Mouse (Mus musculus) spleen, adult 18-20 months (tissue): Measurements from ENCODE around the gene Tnnt3.

Source experiments
- DNase-seq, 2 experiments: peaks; one replicate each; pipeline ENCODE4 v3.0.0; 2022; ENCODE audit warnings: mixed read lengths in 2 of 2

Gene Tnnt3

DNA sequence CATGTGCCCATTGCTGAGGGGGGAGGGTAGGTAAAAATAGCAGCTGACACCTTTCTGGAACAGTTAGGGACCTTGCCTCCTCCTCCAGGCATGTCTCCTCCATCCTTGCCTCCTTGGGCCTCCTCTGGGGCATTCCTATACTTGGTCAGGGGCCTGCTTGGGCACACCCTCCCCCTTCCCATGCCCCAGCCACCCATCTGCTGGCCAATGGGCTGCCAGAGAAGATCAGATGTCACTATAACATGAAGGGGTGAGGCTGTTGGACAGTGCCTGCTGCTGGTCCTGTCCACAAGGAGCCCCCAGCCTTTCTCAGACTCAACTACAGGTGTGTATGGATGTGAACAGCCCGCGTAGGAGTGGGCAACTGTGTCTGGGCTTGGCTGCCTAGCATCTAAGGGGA is at the start of gene Tnnt3:
Tnnt3 (plus strand) TSS at position 262 of the 400 bp plus-strand sequence.
- no peak for DNase-seq

GRCm38 (mm10) chr7:142449038-142449617 is 49.5 kb upstream of the Tnnt3 start:
- DNase-seq, result no peak

- no peak for DNase-seq
These were observed 43.9 kb upstream of the Tnnt3 start for GRCm38 (mm10) chr7:142454706-142455105.

DNA sequence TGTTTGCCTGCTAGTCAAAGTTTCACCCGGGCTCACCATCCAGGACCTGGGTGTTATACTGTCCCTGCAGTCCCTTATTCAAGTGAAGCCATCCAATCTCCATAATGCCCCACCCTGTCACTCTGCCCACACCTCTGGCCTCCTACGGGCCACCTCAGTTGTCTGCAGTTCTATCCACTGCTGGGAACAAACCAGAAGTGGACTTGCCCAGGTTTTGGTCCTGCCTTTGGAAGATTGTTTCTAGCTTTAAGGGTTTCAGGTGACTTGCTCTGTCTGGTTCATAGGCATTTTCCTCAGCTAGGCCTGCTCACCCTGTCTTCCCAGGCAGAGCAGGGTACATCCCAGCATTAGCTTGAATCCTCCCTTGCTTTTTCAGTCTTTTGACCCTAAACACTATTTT is 43.4 kb upstream of the Tnnt3 start:
- no peak for DNase-seq

DNA sequence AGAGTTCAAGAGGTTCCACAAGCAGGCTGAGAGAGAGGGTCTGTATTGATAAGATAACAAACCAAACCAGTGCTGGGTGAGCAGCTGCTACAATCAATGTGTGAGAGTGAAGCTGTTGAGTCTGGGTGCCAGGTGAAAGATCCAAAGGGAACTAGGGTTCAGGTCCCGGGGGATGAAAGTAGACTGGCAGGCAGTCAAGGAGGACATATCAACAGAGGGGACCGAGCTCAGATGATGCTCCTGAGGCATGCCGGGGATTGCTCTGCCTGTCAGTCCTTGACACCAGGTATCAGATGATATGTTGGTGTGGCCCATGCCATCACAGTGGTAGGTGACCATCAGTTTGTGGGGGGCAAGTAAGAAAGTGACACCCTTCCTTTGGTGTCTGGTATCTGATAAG is 41.8 kb upstream of the Tnnt3 start:
- peak in 1 of 2 experiments; percentile 4 for DNase-seq

DNA sequence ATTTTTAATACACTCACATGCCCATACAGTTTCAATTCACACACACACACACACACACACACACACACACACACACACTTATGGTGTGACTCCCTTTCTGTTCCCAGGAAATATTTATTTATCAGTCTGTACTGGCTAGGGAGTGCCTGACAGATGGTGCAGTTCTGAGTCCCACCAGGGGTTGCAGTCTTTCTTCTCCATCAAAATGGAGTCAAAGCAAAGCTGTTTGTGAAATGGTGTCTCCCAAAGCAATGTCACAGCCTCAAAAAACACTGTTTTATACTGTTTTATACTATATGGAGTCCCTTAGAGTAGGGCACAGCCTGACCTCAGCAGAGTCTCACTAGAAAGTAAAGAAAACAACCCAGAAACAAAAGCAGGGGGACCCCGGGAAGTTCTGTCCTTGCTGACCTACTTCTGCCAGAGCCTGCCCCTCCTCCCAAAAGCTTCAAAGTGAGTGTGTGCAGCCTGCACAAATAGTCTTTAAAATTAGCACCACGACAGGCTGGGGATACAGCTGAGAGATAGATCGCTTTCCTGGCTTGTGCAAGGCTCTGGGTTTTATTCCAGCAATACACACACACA is 41.3 kb upstream of the Tnnt3 start:
- no peak for DNase-seq

- DNase-seq, result no peak
These were observed 40.6 kb upstream of the Tnnt3 start for GRCm38 (mm10) chr7:142458026-142458425.

GRCm38 (mm10) chr7:142458676-142459298 is 39.8 kb upstream of the Tnnt3 start:
- DNase-seq, result no peak

DNA sequence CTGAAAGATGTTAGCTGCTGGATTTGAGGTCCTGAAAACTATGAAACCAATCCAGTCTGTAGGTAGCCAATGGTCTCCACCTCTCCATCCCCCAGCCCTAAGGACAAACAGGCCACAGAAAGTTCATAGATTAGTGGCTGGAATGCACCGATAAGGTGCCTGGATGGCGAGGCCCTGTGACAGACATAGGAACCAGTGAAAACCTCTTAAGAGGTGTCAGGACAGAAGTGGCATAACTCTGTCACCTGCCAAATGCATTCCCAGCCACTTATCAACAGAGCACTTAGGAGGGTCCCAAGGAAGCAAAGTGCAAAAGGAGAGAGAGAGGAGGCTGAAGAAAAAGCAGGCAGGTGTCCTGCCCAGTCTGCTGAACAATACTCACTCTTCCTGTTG is 39.3 kb upstream of the Tnnt3 start:
- DNase-seq, result no peak

- DNase-seq, result peak; percentile 44 to 53
These were observed 38.0 kb upstream of the Tnnt3 start, which contains the start of gene Lsp1 for GRCm38 (mm10) chr7:142460636-142461077. Lsp1 (plus strand) TSS chr7:142460809.

- DNase-seq, result peak in 1 of 2 experiments; percentile 29
These were observed 37.2 kb upstream of the Tnnt3 start for GRCm38 (mm10) chr7:142461446-142461845.

DNA sequence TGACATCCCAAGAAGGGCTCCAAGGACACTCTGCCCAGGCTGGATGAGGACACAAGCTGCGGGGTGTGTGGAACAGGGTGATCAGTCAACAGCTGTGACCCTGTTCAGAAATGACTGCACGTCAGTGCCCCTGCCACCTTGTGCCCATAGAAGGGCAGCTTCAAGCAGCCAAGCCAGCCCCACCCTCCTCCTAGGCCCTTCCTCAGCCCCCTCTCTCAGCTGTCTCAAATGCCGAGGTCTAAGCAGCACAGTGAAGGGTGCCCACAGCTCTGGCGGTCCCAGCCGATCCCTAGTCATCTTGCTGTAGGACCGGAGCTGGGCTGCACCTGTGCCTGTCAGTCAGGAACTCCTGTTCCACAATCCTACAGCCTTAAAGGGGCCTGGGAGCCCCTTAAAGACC is 36.4 kb upstream of the Tnnt3 start:
- peak in 1 of 2 experiments; percentile 12 for DNase-seq

- peak; percentile 19 to 34 for DNase-seq
These were observed 36.0 kb upstream of the Tnnt3 start for GRCm38 (mm10) chr7:142462594-142463078.

GRCm38 (mm10) chr7:142470171-142470691 is 28.4 kb upstream of the Tnnt3 start:
- no peak for DNase-seq

DNA sequence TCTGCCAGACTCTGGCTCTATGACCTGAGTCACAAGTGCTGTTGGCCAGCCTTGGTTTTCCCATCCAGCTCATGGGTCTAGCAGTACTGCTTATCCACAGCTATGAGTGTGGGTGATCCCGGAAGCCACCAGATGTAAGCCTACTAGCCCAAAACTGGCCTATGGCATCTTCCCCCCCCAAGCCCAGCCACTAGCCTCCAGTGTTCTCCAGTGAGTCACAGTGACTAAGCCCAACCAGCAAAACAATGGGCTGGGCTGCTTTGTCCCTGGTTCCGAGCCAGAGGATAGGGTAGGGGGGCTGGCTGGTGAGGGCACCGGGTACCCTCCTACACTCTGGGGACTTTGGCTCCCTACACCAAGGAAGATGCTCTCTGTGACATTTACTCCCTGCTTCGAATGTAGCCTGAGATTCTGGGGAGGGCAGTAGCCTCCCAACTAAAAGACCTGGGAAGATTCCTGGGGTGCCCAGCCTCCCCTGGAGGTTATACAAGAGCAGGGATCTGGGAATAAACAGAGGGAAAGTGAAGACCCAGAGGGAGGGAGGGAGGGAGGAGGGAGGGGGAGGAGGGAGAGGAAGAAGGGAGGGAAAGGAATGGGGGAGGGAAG is 27.7 kb upstream of the Tnnt3 start:
- DNase-seq, result no peak

DNA sequence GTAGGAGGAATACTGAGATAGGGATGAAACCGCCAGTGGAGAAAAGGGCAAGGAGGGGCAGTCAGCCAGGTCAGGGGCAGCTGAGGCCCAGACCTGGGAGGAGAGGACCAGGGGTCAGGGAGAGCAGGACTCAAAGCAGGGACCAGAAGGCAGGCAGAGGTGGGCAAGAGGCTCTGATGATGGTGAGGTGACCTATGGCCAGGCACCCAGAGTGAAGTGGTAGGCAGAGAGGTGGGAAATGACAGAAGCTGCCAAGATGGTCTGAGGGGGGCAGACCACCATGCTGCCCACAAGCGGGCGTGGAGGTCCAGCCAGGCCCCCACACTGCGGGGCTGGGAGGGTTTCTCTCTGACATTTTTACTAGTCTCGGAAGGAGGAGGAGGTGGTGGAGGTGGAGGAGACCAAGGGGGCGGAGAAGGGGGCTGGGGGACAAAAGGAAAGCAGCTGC is 27.2 kb upstream of the Tnnt3 start:
- no peak for DNase-seq

- DNase-seq, result peak in 1 of 2 experiments; percentile 8
These were observed 26.6 kb upstream of the Tnnt3 start for GRCm38 (mm10) chr7:142471884-142472570.

DNA sequence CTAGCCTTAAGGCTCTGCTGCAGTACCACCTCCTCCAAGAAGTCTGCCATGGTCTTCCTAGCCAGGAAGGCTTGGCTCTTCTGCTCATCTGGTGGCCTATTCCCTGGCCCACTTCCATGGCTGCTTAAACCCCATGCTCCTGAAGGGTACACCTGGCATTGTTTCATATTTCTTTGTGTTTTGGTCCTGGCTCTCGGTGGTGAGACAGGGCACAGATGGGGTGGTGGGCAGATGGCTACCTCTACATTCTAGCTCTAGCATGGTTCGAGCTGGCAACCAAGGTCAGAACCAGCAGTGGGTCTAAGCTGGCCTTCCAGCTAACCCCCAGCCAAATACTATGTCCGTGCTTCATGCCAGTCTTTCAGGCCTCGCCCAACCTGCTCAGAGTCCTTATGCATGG is 25.7 kb upstream of the Tnnt3 start:
- DNase-seq, result peak in 1 of 2 experiments; percentile 2

GRCm38 (mm10) chr7:142473476-142473875 is 25.2 kb upstream of the Tnnt3 start:
- DNase-seq, result peak in 1 of 2 experiments; percentile 2

- peak in 1 of 2 experiments; percentile 6 for DNase-seq
These were observed 23.8 kb upstream of the Tnnt3 start for GRCm38 (mm10) chr7:142474799-142475198.

GRCm38 (mm10) chr7:142475641-142476040 is 23.0 kb upstream of the Tnnt3 start:
- DNase-seq, result peak in 1 of 2 experiments; percentile 2

- DNase-seq, result no peak
These were observed 22.4 kb upstream of the Tnnt3 start for GRCm38 (mm10) chr7:142476271-142476670.
